Mouse (Mus musculus) olfactory bulb, adult 2 months (tissue): Measurements from ENCODE around the gene Unc119.

Experiments used
- CTCF ChIP-seq: fragments of 200-500 bp; IDR thresholded peaks from 2 replicates; pipeline ENCODE4 v1.5.1; 2012; ENCODE audit warnings: low read depth, mild to moderate bottlenecking, low read length, moderate library complexity; ENCODE audit not compliant: insufficient read depth
- POLR2A ChIP-seq: fragments of 200-500 bp; IDR thresholded peaks from 2 replicates; pipeline ENCODE4 v1.6.1; 2012; ENCODE audit warnings: mild to moderate bottlenecking, low read depth, low read length, moderate library complexity; ENCODE audit not compliant: insufficient read depth

GRCm38 (mm10) chr11:78392728-78393127, 49.4 kb downstream of the Unc119 start:
- TF ChIP-seq CTCF = no peak
- no peak for TF ChIP-seq POLR2A
